Mouse (Mus musculus): ENCODE results near the gene Emid1.
"Not testable (repeated sequence)": the region's sequence is repeated elsewhere in the genome, so short reads cannot be mapped to it uniquely, and the experiment has no call there.

The Emid1 gene

DNA sequence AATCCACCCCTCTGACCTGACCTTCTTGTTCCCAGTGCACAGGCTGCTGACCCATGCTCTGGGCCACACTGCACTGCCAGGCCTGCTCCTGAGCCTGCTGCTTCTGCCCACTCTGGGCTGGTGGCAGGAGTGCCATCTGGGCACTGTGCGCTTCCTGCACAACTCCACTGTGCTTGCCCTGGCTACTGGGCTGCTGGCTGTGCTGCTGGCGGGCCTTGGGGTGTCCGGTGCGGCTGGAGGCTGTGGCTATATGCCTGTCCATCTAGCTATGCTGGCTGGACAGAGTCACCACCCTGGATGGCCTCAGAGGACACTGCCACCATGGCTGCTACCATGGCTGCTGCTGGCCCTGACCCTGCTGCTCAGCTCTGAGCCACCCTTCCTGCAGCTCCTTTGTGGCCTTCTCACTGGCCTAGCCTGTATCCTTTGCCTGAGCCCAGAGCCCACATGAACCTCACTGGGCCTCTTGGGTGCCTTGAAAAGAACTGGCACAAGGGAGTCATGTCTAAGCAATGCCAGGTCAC lies 48.0 kb downstream of the Emid1 start:
- DNase-seq (ENCODE audit: low read depth, low spot score): no peak

DNA sequence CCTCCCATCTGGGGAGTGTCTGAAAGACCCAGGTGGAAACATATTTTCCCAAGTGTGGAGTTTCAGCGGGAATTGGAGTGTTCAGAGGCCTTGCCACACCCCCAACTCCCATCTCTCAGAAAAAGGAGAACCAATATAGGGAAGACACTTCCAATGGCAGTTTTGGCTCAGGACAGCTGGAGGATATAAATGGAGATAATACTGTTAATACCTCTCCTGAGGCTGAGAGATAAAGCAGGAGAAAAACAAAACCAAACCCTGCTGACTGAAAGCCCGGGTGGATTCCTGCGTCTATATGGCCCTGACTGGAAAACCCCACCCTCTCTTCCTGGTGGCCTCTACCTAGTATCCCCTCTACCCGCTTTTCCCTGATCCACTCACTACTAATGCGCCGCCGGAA lies 49.7 kb downstream of the Emid1 start:
- no peak for DNase-seq (ENCODE audit: low read depth, low spot score)

DNA sequence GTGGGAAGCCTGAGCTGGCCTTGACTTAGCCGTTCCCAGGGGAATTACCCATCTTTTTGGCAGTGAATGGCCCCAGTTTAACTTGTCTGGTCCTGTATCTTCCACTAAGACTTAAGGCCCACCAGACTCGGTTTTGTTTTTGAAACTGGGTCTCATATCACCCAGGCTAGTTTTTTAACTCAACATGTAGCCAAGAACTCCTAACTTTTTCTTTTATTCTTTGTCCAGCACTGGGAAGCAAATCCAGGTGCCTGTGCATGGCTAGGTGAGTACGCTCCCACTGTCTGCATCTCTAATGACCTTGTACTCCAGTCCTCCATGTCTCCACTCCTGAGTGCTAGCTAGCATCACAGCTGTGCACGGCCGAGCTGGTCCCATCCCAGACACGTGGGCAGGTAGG lies 50.4 kb downstream of the Emid1 start:
- DNase-seq (ENCODE audit: low read depth, low spot score): no peak

DNA sequence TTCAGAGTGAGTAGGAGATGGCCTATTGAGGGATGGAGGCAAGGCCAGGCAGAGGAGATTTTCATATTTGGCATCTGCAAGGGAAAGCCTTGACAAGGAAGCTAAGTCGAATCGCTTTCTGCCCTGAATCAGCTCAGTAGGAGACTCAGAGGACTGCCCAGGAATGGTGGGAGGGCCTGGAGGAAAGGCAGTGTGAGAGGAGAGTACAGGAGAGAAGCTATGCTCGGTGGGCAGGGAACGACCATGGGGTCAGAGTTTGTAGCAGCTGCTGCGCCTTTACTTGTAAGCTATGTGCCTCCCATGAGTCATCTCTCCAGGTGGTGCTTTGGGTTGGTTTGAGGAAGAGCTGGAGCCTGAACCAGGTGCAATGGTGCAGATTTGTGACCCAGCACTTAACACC lies 51.3 kb downstream of the Emid1 start:
- no peak for DNase-seq (ENCODE audit: low read depth, low spot score)

DNA sequence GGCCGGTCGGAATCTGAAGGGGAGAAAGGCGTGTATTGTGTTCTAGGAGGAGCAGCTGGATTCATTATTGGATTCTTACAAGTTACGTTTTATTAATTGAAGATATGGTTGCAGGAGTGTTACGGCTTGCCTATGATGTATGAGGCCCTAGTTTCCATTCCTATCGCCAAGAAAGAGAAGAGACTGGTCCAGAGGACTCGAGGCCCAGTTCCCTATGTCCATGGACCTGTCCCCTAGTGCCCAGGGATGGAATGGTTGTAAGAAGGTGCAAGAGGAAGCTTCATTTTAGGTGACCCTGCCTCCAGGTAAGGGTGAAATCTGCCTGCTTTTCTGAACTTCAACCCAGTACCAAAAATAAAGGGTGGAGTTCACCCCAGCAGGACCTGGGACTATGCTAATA lies 51.8 kb downstream of the Emid1 start:
- DNase-seq (ENCODE audit: low read depth, low spot score): no peak

DNA sequence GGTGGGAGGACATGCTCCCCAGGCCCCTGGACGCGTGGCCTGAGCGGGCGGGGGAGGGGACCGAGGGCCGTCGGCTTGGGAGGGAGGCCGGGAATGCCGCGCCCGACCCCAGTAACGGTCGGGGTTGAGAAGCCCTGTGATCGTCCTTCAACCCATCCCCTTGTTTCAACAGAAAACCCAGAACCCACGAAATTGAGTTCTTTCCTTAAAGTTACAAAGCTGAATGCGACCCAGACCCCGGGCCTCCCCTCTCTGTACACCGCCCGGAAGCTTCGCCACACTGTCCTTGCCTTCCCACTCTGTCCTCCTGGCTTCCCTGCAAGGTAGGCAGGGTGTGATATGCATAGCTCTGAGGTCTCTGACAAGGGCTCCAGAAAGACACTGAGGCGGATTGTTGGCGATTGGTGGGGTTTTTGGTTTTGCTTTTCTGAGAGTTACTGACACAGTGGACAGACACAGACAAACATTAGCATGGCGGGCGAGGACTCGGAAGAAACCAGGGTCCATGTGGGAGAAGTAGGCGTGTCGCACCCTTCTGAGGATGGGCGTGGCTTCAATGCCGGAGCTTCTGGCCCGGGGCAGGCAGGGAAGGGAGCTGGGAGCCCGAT lies 52.4 kb downstream of the Emid1 start:
- peak; percentile 57 for DNase-seq (ENCODE audit: low read depth, low spot score)

DNA sequence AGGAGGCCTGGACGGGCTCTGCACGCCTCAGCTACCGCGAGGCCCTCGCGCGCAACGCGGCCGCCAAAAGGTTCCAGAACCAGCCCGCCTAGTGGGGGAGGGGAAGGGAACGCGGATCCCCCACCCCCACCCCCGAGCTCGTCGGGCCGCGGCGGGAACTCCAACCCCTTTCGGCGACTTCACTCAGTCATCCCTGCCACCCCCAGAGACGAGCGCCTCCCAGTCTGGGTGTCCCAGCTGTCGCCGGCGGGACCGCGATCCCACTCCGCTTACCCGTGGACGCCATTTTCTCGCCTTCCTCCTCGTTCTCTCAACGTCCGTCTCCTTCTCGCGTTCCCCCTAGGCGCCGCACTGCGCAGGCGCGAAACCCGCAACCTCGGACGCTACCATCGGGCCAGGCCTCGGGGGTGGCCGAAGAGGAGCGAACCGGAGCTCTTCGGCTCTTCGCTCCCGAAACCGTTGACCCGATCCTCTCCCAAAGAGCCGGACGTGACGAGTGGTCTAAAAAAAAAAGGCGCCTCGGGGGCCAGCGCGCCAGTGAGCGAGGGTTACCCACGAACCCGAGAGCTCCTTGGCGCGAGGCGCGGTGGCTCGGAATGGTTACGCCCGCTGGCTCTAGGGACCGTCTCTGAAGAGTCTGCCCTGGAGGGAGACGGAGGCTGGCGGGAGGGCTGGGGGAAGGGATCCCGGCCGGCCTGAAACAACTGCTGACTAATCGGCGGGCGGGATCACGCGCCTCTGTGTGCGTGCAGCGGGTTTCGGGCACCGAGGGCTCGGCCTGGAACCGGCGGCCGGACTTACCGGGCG lies 53.1 kb downstream of the Emid1 start, which contains the start of the genes Rhbdd3 and Ewsr1:
Gene Rhbdd3 (plus strand): TSS at position 191 of the 807 bp plus-strand sequence.
Gene Ewsr1 (minus strand): TSS at position 531 of the 807 bp plus-strand sequence.
- DNase-seq (ENCODE audit: low read depth, low spot score): peak; percentile 97

DNA sequence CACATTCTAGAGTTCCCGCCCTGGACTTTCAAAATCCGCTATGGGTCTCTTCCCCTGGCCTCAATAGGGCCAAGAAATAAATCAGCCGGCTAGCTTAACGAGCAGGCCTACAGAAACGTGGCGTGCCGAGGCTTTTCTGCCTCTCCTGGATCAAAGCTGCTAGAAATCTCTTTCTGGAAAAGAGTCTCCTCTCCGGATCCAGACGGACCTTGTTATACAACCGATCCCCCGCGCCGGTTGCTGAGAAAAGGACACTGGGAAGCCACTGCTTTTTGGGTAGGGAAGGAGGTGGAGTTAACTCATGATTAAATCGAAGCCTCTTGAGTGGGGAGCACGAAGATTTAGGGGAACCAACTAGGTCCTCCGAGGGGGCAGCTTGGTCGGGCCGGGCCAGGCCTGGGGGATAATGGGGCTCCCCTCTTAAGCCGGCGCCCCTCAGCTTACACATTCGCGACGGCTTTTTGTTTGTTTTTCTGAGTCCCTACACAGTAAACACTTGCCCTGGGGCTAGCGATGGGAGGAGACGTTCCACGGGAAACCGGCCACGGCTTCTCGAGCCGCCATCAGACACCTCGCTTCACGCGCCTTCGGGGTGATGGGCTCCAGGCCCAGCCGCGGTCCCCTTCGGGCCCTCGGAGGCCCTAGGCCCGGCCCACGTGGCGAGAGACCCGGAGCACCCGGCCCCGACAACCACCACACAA lies 53.9 kb downstream of the Emid1 start:
- DNase-seq (ENCODE audit: low read depth, low spot score): no peak

DNA sequence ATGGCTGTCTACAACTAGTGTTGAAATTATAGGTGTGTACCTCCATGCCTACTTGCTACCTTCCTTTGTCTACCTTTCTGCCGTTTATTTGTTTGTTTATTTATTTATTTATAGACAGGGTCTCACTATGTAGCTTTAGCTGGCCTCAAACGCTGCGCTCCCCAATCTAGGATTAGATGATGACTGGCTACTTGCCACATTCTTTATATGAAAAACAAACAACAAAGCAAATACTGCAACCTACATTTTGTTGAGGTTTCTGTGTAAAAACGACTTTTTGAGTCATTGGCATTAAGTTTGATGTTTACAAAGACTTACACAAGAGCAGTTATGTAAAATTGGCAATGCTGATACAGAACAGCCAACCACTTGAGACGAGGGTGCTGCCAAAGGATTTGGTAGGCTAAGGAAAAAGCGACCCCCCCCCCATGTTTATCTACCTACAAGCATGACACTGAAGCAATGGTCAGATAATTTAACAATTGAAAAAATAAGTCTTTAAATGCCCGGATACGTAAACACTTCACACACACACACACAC lies 55.5 kb downstream of the Emid1 start:
- no peak for DNase-seq (ENCODE audit: low read depth, low spot score)

DNA sequence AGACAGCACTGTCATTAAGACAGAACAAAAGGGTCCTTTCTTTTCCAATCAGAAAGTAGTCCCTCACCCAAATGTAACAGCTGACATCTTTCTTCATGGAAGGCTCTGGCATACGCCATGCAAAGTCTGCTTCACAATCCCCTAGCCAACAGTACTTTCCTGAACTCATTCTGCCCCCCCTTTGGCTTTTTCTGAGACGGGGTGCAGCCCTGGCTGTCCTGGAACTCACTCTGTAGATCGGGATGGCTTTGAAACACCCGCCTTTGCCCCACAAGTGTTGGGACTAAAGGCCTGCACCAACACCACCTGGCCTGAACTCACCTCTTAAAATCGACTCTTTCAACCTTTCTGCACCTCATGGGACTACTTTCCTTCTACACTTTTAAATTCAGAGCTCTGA lies 56.2 kb downstream of the Emid1 start:
- no peak for DNase-seq (ENCODE audit: low read depth, low spot score)

DNA sequence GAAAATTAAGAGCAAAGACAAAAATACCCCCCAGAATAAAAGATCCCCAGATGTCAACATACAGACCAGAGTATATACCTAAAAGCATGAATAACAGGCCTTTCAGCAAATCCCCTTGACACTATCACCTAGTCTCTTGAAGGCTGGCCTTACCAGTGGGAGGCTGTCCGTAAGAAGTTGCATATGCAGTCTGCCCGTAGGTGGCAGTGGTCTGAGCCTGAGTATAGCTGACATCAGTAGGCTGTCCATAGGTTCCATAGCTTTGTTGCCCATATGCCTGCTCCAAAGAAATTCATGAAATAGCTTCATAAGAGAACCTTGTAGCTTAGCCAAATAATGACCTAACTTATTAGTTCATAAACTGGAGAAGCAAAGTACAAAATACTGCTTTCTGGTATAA lies 60.4 kb downstream of the Emid1 start:
- no peak for DNase-seq (ENCODE audit: low read depth, low spot score)

DNA sequence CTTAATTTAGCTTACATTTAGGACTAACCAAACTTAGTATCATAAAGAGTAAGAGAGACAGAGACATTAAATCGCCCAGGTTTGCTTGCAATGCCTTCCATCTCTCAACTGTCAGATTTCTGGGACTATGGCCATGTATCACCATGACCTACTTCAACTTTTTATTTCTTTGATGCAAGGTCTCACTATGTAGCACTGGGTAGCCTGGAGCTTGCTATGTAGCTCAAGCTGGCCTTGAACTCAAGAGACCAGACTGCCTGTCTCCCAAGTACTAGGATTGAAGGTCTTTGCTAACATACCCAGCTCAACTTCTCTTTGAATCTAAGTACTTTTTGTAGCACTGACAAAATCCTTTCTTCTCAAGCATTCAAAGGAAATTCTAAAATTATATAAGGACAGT lies 62.9 kb downstream of the Emid1 start:
- DNase-seq (ENCODE audit: low read depth, low spot score): no peak

DNA sequence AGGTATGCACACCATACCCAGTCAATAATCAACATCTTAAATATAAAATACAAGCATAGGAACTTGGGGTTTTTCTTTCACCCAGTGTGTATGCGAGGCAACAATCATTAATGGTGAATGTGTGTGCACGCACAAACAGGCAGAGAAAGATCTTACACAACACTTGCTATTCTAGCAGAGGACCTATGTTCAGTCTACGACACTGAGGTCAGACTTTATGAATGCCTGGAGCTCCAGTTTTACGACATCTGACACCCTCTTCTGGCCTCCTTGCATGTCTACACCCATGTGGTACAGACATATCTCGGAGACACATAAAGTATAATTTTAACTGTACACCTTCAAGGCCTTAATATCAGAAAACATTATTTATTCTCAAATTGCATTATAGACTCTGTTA lies 75.2 kb downstream of the Emid1 start:
- DNase-seq (ENCODE audit: low read depth, low spot score): not testable (repeated sequence)

DNA sequence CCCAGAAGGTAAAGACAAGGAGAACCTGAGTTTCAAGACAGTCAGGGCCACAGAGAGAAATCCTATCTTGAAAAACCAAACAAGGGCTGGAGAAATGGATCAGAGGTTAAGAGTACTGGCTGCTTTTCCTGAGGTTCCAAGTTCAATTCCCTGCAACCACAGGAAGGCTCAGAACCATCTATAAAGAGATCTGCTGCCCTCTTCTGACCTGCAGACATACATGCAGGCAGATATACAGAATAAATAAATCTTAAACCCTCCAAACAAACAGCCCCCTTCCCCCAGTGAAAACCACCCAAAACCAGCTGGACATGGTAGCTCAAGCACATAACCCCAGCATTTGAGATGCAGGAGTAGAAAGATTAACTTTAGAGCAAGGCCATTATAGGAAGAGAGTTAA lies 76.3 kb downstream of the Emid1 start:
- DNase-seq (ENCODE audit: low read depth, low spot score): no peak

DNA sequence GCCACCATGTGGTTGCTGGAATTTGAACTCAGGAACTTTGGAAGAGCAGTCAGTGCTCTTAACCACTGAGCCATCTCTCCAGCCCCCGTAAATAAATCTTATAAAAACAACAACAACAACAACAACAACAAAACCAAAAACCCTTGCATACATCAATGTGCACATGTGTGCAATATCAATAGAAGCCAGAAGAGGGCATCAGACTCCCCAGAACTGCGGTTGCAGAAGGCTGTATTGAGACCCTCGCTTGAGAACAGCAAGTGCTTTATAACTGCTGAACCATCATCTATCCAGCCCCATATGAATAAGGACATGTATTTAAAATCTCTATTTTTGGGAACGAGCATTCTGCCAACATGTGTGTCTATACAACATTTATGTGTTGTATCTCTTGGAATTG lies 77.2 kb downstream of the Emid1 start:
- no peak for DNase-seq (ENCODE audit: low read depth, low spot score)

DNA sequence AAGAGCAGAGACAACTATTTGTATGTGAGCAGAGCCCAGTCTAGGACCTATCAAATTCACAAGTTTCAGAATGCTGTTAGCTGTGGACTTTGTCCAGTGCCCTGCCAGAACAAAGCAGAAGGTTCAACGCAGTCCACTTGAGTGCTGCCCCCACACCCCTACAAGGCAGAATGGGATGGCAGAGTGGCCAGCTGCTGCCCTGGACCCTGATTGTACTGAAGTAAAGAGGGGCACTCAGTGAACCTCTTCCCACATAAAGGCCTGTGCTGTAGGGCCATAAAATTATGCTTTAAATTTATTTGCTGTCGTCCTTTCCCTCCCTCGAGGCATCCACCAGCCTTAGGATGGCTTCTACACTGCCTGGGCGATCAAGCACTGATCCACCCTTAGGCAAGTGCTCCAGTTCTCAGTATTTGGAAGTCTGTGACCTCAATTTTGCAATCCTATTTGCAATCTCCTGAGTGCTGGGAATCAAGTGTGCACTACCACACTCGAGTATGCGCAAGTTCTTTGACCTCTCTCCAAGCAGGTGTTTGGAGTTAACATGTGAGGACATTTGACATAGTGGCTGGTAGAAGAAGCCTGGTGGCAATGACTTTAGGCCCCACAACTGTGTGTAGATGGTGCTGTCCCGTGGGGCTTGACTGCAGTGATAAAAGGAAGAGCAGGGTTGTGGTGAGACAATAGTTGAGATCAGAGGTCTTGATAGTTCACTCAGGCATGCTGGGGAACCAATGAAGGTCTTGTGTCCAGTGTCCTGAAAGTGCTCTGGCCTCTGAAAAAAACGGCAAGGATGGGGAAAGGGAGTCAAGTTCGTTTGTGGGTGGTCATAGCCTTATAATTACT lies 83.7 kb downstream of the Emid1 start:
- DNase-seq (ENCODE audit: low read depth, low spot score): no peak

DNA sequence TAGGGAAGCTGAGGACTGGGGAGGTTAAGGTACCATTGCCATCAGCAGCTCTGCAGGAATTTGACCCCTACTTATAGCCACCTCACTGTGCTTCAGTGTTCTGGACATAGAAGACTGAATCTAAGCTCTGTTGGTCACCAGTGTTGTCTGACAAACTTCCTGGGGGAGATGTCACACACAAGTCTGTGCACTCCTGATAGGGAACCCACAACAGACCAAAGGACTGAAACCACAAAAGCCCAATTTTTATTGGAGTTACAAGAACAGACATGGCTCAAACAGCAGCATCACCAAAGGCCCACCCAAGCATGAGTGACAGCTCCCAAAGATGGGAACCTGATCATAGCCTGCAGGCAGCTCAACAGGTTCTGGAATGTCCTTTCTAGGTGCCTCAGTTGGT lies 85.0 kb downstream of the Emid1 start:
- no peak for DNase-seq (ENCODE audit: low read depth, low spot score)

DNA sequence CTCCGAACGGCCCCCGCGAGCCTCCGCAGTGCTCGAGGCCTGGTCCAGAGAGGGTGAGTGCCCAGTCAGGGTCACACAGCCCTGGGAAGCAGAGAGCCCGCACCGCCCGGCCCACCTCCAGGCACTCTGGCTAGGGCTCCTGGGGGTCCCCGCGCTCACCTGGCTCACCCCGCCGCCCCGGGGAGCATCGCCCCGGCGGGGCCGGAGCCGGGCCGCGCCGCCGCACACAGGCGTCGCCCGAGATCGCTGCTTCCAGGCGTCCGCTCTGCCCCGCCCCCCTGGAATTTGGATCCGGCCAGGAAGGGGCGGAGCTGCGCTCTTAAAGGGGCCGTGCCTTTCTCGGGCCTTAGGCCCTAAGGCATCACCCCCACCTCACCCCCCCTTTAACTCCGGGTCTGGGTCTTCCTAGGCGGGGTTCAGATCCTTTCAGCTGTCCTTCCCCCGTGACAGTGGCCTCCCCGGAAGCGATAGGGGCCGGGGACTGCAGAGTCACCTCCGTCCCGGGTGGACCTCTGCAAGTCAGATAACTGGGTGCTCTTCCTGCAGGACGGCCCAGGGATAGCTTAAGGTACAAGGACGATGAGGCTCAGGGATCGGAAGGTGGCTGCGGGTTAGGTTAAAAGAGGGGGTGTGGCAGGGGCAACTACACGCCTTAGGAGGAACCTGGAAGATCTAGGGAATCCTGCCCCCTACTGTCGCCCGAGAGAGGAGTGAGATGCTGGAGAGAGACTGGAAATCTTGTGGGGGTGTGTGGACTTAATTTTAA lies 86.8 kb downstream of the Emid1 start, which contains the start of gene Gas2l1:
Gene Gas2l1 (minus strand): TSS at position 272 of the 766 bp plus-strand sequence.
- DNase-seq (ENCODE audit: low read depth, low spot score): peak; percentile 65

DNA sequence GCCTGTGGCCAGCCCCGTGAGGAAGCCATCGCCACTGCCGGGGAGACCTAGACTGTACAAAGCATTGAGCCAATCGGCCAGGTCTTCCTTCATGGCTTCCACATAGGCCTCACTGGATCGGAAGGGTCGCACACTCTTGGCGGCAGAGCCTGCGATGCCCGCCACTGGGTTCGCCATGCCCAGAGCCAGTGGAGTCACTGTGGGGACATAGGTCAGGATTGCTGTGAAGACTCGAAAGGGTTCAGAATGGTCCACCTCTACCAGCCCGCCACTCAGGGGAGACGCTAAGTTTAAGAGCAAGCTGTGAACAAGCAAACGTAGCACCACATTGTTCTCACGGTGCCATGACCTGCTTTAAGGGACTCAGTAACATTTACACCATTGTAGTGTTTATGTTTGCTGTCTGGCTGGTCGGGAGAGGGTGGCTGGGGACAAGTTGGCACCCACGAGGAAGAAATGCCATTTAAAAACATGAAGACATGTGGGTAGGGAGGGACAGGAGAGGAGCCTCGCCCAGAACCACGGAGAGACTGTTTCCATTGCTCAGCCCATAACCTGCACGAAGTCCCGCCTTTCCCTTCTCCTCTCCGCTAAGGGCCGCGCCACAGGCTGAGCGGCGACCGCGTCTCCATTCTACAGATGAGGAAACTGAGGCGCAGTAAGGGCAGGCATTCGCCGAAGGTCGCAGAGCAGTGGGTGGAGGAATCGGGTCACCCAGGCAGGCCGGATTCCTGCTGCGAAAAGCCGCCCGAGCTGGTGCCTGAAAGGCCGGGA lies 87.6 kb downstream of the Emid1 start:
- DNase-seq (ENCODE audit: low read depth, low spot score): no peak

Data from retina, adult 2 months (tissue).